Mouse (Mus musculus): ENCODE measurements at regions not wholly inside any gene's neighbourhood (a gene's known extent, or its start where the extent isn't known, plus 50 kb on each side); places are given as distances from the start of the nearest gene placed in this dataset.
A peak's percentile ranks its signal among the peaks of the same experiment; 100 is the strongest.
"Not testable (repeated sequence)": the region's sequence is repeated elsewhere in the genome, so short reads cannot be mapped to it uniquely, and the experiment has no call there.

- no peak for DNase-seq
These were observed 803.9 kb upstream of the Gm10800 start for GRCm38 (mm10) chr2:99470856-99471465.

GRCm38 (mm10) chr2:99431254-99431653, 764.2 kb upstream of the Gm10800 start:
- DNase-seq = no peak

GRCm38 (mm10) chr2:99430511-99430910, 763.4 kb upstream of the Gm10800 start:
- DNase-seq = no peak

- DNase-seq = no peak
These were observed 754.5 kb upstream of the Gm10800 start for GRCm38 (mm10) chr2:99421622-99422021.

GRCm38 (mm10) chr2:99409483-99409882, 742.4 kb upstream of the Gm10800 start:
- no peak for DNase-seq

GRCm38 (mm10) chr2:99379746-99380145, 712.6 kb upstream of the Gm10800 start:
- no peak for DNase-seq

- not testable (repeated sequence) for DNase-seq
These were observed 696.5 kb upstream of the Gm10800 start for GRCm38 (mm10) chr2:99363651-99364050.

GRCm38 (mm10) chr2:99329166-99329565, 662.1 kb upstream of the Gm10800 start:
- DNase-seq = peak; percentile 22 to 46

Measured in adrenal gland, postnatal 36 days (tissue).